Mouse (Mus musculus): ENCODE measurements around the gene Vps33b.

DNA sequence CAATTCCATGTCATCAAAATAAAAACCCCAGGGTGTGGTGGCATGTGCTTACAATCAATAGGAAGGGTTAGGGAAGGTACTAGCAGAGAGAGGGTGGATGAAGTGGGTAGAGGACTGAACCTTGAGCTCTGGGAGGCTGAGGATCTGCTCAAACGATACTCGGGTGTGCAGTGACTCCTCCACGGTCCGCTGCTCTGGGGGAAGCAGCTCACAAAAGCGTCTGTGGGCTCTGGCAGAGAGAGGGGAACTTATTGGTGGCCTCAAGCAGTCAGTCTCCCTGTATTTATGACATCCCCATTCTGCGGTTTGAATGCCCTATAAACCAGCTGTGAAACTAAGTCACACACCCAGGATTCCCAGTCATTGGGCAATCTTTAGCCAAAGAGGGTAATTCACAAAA lies 39.3 kb upstream of the Vps33b start:
- TF ChIP-seq CTCF (IDR thresholded peaks at IDR 0.05; ENCODE audit: control insufficient read depth, insufficient read depth, low read length) (no peak), POLR2A (IDR thresholded peaks at IDR 0.05; ENCODE audit: borderline replicate concordance, control insufficient read depth, low read depth, low read length) (no peak)

All from bone marrow, adult 2 months (tissue).